Mouse (Mus musculus): Measurements from ENCODE around the gene Ftcd.

DNA sequence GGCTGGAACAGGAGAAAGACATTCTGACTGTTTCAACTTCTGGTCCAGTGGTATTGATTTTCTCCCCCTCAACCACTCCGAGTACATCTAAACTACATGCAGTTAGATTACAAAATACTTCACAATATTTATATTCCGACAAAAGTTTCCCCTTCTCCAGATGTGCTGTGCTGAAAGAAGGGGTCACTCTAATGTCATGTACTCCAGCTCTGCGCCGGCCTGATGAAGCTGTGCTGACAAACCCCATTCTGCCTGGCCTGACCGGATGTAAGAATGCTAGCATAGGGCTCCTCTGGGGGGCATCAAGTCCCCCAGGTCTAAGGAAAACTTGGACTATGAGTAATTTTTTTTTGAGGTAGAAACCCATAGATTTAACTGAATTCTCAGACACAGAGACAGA, 52.3 kb downstream of the Ftcd start:
- no peak for TF ChIP-seq POLR2A (IDR thresholded peaks at IDR 0.05; ENCODE audit: low read depth, low read length)
- TF ChIP-seq CTCF (conservative IDR thresholded peaks at IDR 0.05; ENCODE audit: insufficient read depth, insufficient read length, low read depth, low read length): no peak

All from kidney, adult 2 months (tissue).